Mouse (Mus musculus) limb, embryonic 11.5 days (tissue): ENCODE measurements at regions not wholly inside any gene's neighbourhood (a gene's known extent, or its start where the extent isn't known, plus 50 kb on each side); places are given as distances from the start of the nearest gene placed in this dataset.

Source experiments
- ATAC-seq: fragments of 200-750 bp; cut with Nextera tagmentation; 2 replicates; pipeline ENCODE4 v1.8.0; 2017; ENCODE audit warnings: low read depth; ENCODE audit not compliant: insufficient number of reproducible peaks, low FRiP score, low TSS enrichment
- DNase-seq: peaks from one replicate; pipeline ENCODE4 v3.0.0-alpha.2; 2015; ENCODE audit warnings: low spot score
- H3K27ac ChIP-seq: fragments of 300-500 bp; sonication (generic); replicated peaks from 2 replicates; pipeline ENCODE4 v1.5.1; 2014; ENCODE audit warnings: low read depth, mild to moderate bottlenecking, low read length
- H3K27me3 ChIP-seq: fragments of 300-500 bp; sonication (generic); 2 replicates; pipeline ENCODE4 v1.6.1; 2014; ENCODE audit warnings: mild to moderate bottlenecking, low read length, mixed read lengths; ENCODE audit not compliant: control insufficient read depth, insufficient read depth
- H3K36me3 ChIP-seq: fragments of 300-500 bp; sonication (generic); 2 replicates; pipeline ENCODE4 v1.6.1; 2014; ENCODE audit warnings: mild to moderate bottlenecking, low read length, moderate library complexity, mixed read lengths; ENCODE audit not compliant: control insufficient read depth, insufficient read depth
- H3K4me1 ChIP-seq: fragments of 300-500 bp; sonication (generic); 2 replicates; pipeline ENCODE4 v1.6.1; 2014; ENCODE audit warnings: low read length, mixed read lengths; ENCODE audit not compliant: control insufficient read depth, insufficient read depth
- H3K4me2 ChIP-seq: fragments of 300-500 bp; sonication (generic); 2 replicates; pipeline ENCODE4 v1.6.1; 2014; ENCODE audit warnings: low read depth, mild to moderate bottlenecking, moderate library complexity; ENCODE audit not compliant: severe bottlenecking
- H3K4me3 ChIP-seq: fragments of 300-500 bp; sonication (generic); 2 replicates; pipeline ENCODE4 v1.5.1; 2014; ENCODE audit warnings: low read depth, low read length
- H3K9ac ChIP-seq: fragments of 300-500 bp; sonication (generic); 2 replicates; pipeline ENCODE4 v1.6.1; 2014; ENCODE audit warnings: mild to moderate bottlenecking, low read length
- H3K9me3 ChIP-seq: fragments of 300-500 bp; sonication (generic); 2 replicates; pipeline ENCODE4 v1.6.1; 2016; ENCODE audit warnings: low read length; ENCODE audit not compliant: control insufficient read depth
- WGBS: fragments of 180-500 bp; shearing (Covaris S2); extraction: QIAGEN DNeasy Blood & Tissue Kit; methylation state at CpG from one replicate; pipeline ENCODE4 v1.1.7; 2014; 5-methylcytosine and 5-hydroxymethylcytosine counted together

DNA sequence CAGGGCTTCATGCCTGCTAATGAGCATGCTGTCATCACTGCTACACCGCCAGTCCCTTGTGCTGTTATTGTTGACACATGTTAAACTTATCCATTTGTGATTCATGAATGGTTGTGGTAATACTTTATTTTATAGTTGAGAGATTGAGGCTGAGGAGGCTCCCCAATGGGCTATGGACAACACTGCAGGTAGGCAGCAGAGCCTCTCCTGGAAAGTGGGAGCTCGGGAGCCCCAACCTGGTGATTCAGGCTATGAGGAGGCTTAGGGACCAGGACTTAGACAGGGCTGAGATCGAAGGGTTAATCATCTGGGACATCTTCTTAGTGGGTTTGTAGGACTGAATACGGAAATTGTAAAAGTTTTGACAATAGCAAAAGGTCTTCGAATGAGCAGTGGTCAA lies 307.4 kb downstream of the Etnk1 start:
- Histone ChIP-seq H3K27ac (no peak overlapping the region), H3K4me2 (no peak overlapping the region), H3K4me3 (no peak overlapping the region), H3K9ac (no peak overlapping the region), H3K27me3 (no peaks in the 10 kb centered on the region), H3K36me3 (no peaks in the 10 kb centered on the region), H3K4me1 (0 out of 2 replicates have a peak, but pooled peaks cover 2% of the 10 kb centered on the region), H3K9me3 (no peaks in the 10 kb centered on the region)
- WGBS, result 88% methylated on average over 5 of the region's 5 CpGs
- DNase-seq, result no peak
- no peak for ATAC-seq

DNA sequence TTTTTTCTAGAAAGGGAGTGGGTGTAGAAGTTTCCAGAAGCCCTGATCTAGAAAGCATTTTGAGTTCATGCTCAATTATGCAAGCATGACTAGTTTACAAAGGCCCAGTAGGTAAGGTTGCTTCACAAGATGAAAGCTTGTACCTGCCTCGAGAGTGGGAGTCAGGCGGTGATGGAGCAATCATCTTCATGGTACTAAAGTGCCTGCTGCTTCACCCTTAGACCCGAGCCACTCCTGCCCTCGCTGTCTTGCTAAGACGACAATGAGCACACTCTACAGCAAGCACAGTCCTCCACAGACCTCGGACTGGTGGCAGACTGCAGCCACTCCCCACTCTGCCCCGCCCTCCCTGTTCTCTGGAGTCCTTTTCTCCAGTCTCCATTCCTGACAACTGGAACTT lies 308.3 kb downstream of the Etnk1 start:
- DNase-seq (no peak), ATAC-seq (no peak)
- Histone ChIP-seq H3K9ac (no peak overlapping the region), H3K27ac (no peak overlapping the region), H3K4me3 (no peak overlapping the region), H3K9me3 (no peaks in the 10 kb centered on the region), H3K4me2 (no peak overlapping the region), H3K27me3 (no peaks in the 10 kb centered on the region), H3K36me3 (no peaks in the 10 kb centered on the region), H3K4me1 (0 out of 2 replicates have a peak, but pooled peaks cover 2% of the 10 kb centered on the region)
- 79% methylated on average over 7 of the region's 7 CpGs for WGBS

DNA sequence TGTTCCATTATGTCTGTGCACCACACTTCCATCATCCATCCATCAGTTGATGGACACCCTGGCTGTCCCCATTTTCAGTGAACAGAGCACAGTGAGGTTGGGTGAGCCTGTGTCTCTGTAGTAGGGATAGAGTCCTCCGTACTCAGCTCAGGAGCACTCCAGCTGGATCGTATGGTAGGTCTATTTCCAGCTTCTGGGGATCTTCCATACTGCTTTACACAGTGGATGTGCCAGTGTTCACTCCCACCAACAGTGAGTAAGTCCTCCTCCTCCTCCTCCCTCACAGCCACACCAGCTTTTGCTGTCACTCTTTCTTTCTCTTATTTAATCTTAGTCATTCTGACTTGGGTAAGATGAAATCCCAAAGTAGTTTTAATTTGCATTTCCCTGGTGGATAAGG lies 310.4 kb downstream of the Etnk1 start:
- Histone ChIP-seq H3K27me3 (no peaks in the 10 kb centered on the region), H3K4me3 (no peak overlapping the region), H3K4me2 (no peak overlapping the region), H3K27ac (no peak overlapping the region), H3K9me3 (no peaks in the 10 kb centered on the region), H3K9ac (no peak overlapping the region), H3K4me1 (0 out of 2 replicates have a peak, but pooled peaks cover 2% of the 10 kb centered on the region), H3K36me3 (no peaks in the 10 kb centered on the region)
- no peak for ATAC-seq
- no peak for DNase-seq
- 93% methylated on average over 2 of the region's 2 CpGs for WGBS

DNA sequence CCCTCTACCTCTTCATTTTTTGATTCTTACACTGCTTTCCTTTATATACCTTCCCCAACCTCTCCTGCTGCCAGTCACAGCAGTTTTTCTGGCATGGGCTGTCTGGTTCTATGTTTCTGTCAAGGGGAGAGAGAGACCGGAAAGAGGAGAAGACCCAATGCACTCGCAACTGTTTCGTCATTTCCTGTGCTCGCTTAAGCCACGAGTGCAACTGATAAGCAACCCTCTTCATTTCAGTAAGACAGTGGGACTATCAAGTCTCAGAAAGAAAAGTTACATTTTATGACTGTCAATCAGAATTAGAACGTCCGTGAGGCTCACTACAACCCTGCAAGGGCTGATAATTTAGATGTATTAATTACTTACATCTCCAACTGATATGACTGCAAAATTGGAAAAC lies 312.2 kb downstream of the Etnk1 start:
- Histone ChIP-seq H3K27me3 (no peaks in the 10 kb centered on the region), H3K36me3 (no peaks in the 10 kb centered on the region), H3K4me2 (no peak overlapping the region), H3K9me3 (no peaks in the 10 kb centered on the region), H3K27ac (no peak overlapping the region), H3K9ac (no peak overlapping the region), H3K4me1 (0 out of 2 replicates have a peak, but pooled peaks cover 2% of the 10 kb centered on the region), H3K4me3 (no peak overlapping the region)
- 79% methylated on average over 7 of the region's 7 CpGs for WGBS
- no peak for DNase-seq
- ATAC-seq, result no peak

DNA sequence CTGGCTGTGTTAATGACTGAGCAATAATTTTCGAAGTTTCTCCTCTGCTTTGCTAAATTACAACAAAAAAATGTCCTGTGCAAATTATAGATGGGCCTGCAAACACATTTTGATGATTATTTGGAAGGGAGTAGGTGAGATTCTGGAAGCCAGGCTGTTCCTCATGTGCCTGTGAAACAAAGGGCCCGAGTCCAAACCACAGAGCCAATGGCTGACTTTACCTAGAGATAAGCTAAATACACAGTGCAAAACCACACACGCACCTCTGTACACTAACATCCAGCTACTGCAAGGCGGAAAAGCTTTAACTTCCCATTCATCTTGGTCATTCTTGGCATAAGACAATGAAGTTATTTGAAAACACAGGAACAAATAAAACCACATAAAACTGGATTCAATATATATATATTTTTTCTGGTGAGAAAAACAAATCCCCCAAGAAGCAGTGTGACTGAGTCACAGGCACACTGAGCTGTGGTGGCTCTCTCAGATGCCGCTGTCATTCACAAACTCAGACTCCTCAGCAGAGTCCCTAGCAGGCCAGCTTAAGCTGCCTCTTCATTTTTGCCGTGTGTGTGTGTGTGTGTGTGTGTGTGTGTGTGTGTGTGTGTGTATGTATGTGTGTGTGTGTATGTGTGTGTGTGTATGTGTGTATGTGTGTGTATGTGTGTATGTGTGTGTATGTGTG lies 312.8 kb downstream of the Etnk1 start:
- DNase-seq (no peak), ATAC-seq (no peak)
- Histone ChIP-seq H3K9me3 (no peaks in the 10 kb centered on the region), H3K9ac (no peak overlapping the region), H3K27me3 (no peaks in the 10 kb centered on the region), H3K4me2 (no peak overlapping the region), H3K4me3 (no peak overlapping the region), H3K4me1 (0 out of 2 replicates have a peak, but pooled peaks cover 2% of the 10 kb centered on the region), H3K27ac (no peak overlapping the region), H3K36me3 (no peaks in the 10 kb centered on the region)
- WGBS, result 91% methylated on average over 6 of the region's 6 CpGs

DNA sequence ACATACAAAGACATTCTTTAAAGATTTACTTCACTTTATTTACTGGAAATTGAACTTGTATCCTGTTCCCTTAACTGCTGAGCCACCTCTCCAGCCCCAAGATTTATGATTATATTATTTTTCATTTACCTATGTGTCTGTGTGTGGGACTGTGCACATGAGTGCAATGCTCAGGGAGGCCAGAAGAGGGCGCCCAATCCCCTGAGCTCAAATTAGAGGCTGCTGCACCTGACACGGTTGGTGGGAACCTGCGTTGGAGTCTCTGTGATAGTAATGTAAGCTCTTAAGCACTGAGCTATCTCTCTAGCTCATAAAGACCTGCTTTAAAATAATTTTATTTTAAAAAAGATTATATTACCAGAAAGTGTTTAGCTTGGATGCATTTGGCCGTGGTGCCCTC lies 315.3 kb downstream of the Etnk1 start:
- DNase-seq (no peak), ATAC-seq (no peak)
- H3K27ac ChIP-seq, result no peak overlapping the region
- H3K27me3 ChIP-seq, result no peaks in the 10 kb centered on the region
- 0 out of 2 replicates have a peak, but pooled peaks cover 2% of the 10 kb centered on the region for H3K4me1 ChIP-seq
- H3K9ac ChIP-seq, result no peak overlapping the region
- no peaks in the 10 kb centered on the region for H3K9me3 ChIP-seq
- H3K36me3 ChIP-seq, result no peaks in the 10 kb centered on the region
- WGBS, result 81% methylated on average over 4 of the region's 4 CpGs
- no peak overlapping the region for H3K4me3 ChIP-seq
- no peak overlapping the region for H3K4me2 ChIP-seq

DNA sequence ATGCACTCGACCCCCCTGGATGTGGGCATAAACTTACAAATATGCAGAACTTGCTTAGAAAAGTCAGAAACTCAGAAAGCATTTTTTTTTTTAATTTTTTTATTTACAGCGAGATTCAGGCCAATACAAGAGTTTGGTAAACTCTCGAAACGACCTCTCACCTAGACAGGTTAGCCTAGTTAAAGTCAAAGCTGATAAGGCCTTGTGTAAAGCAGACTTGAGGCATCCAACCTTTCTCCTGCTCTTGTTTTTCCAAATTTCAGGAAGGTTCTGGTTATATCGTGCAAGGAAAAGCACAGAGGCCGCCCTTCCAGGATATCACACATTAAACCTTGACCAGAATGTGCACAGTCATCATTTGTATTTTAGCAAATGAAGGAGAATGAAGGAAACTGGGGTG lies 315.8 kb downstream of the Etnk1 start:
- H3K9ac ChIP-seq, result no peak overlapping the region
- H3K9me3 ChIP-seq, result no peaks in the 10 kb centered on the region
- H3K4me1 ChIP-seq, result 0 out of 2 replicates have a peak, but pooled peaks cover 2% of the 10 kb centered on the region
- H3K27ac ChIP-seq, result no peak overlapping the region
- no peak overlapping the region for H3K4me2 ChIP-seq
- H3K36me3 ChIP-seq, result no peaks in the 10 kb centered on the region
- WGBS, result 91% methylated on average over 6 of the region's 6 CpGs
- H3K4me3 ChIP-seq, result no peak overlapping the region
- no peaks in the 10 kb centered on the region for H3K27me3 ChIP-seq
- DNase-seq (no peak), ATAC-seq (no peak)

DNA sequence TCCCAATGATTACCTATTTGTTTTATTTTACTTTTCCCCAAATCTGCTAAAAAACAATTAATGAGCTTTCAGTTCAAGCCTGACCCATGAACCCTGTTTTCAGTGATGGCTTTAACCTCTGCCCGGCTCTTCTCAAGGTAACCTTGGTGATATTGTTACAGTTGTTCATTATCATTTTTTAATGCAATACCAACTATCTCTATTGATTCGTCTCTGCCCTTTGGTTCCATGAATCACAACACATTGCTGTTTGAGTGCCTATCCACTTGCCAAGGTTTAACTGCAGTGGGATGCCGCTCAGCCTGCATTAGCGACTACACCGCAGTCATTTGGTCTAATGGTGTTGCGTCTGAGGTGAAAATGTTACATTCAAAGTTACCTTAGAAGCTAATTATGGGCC lies 317.9 kb downstream of the Etnk1 start:
- no peaks in the 10 kb centered on the region for H3K36me3 ChIP-seq
- no peak overlapping the region for H3K27ac ChIP-seq
- no peaks in the 10 kb centered on the region for H3K4me1 ChIP-seq
- no peaks in the 10 kb centered on the region for H3K27me3 ChIP-seq
- H3K9ac ChIP-seq, result no peak overlapping the region
- DNase-seq (no peak), ATAC-seq (no peak)
- 93% methylated on average over 6 of the region's 6 CpGs for WGBS
- H3K9me3 ChIP-seq, result no peaks in the 10 kb centered on the region
- no peak overlapping the region for H3K4me2 ChIP-seq
- no peak overlapping the region for H3K4me3 ChIP-seq

DNA sequence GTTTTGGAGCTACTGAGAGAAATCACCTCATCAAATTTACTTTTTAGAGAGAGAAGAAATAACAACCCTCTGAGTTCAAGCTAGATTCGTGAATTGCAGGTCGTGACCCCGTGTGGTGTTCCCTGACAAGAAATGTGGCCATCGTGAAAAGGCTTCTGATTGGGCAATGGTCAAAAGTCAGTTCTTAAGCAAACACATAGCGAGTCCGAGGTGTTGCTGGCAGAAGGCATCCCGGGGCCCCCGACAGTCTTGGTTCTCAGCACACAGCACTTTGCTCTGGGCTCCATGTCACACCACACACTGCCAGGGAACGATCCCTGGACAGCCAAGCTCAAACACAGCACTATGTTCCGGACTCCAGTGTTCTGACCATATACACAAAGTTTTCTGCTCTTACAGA lies 320.0 kb downstream of the Etnk1 start:
- ATAC-seq, result no peak
- WGBS, result 69% methylated on average over 10 of the region's 10 CpGs
- Histone ChIP-seq H3K9ac (no peak overlapping the region), H3K27me3 (no peaks in the 10 kb centered on the region), H3K4me3 (no peak overlapping the region), H3K4me1 (no peaks in the 10 kb centered on the region), H3K4me2 (no peak overlapping the region), H3K27ac (no peak overlapping the region), H3K36me3 (no peaks in the 10 kb centered on the region), H3K9me3 (no peaks in the 10 kb centered on the region)
- DNase-seq, result no peak
